In genomic region chr13:107904851-107905250, GRCm38 (mm10) we compare ENCODE assay signal across 22 mouse cellular contexts.
A peak's percentile ranks its signal among the peaks of the same experiment; 100 is the strongest.
DNase-seq lines count a peak whose midpoint lies in the region; TF ChIP-seq lines count a peak whose summit lies in the region.
"Had no signal": no experiment of that assay in that cellular context is flagged by ENCODE, and none has a peak within 500 bp of the region (broad histone marks: within the 10 kb centered on the region; RNA-seq: fewer than 3 reads in every experiment).

No protein-coding gene starts in this region.

- TF ChIP-seq CTCF in bone marrow macrophage, adult 2 months (IDR thresholded peaks at IDR 0.05; ENCODE audit: low read depth, low read length): no peak
- no peak for TF ChIP-seq CTCF in layer of hippocampus, adult 2 months (conservative IDR thresholded peaks at IDR 0.05)

- H3K79me2 ChIP-seq in macrophage (ENCODE audit: inconsistent target): no peaks in the 10 kb centered on the region

- peaks cover 79% of the 10 kb centered on the region for H3K27me3 ChIP-seq in heart, embryonic 10.5 days (ENCODE audit: insufficient read depth, poor library complexity, severe bottlenecking)
- H3K27me3 ChIP-seq: CH12.LX, Patski had no signal

- H3K27ac ChIP-seq in heart, embryonic 10.5 days: no peak overlapping the region
- H3K27ac ChIP-seq in bone marrow macrophage, adult 2 months (ENCODE audit: insufficient read depth, low read depth, low read length): peak overlapping the region; percentile 100
- peak overlapping the region; percentile 96 for H3K27ac ChIP-seq in macrophage
- no peak overlapping the region for H3K27ac ChIP-seq in layer of hippocampus, adult 2 months

- H3K4me1 ChIP-seq in heart, embryonic 10.5 days: peaks cover 22% of the 10 kb centered on the region
- peaks cover 40% of the 10 kb centered on the region for H3K4me1 ChIP-seq in bone marrow macrophage, adult 2 months (ENCODE audit: control insufficient read depth, insufficient read depth, low read length)

- H3K4me3 ChIP-seq in heart, embryonic 10.5 days: no peak overlapping the region
- no peak overlapping the region for H3K4me3 ChIP-seq in bone marrow macrophage, adult 2 months (ENCODE audit: insufficient read depth, low read length)
- H3K4me3 ChIP-seq in macrophage (ENCODE audit: inconsistent target): no peak overlapping the region
- H3K4me3 ChIP-seq in layer of hippocampus, adult 2 months: no peak overlapping the region

- no peaks in the 10 kb centered on the region for H3K9me3 ChIP-seq in heart, embryonic 10.5 days

- WGBS in heart, embryonic 10.5 days: 81% methylated on average over 4 of the region's 4 CpGs
- WGBS in macrophage (ENCODE audit: missing documents): 88% methylated on average over 4 of the region's 4 CpGs

- H3K36me3 ChIP-seq in heart, embryonic 10.5 days: no peaks in the 10 kb centered on the region
- no peaks in the 10 kb centered on the region for H3K36me3 ChIP-seq in macrophage (ENCODE audit: inconsistent target)
- H3K36me3 ChIP-seq: G1E had no signal

- peak; percentile 51 for DNase-seq in heart, adult 11 months
- no peak for DNase-seq in heart, embryonic 10.5 days (ENCODE audit: low spot score)
- DNase-seq in R1 (ENCODE audit: low read depth, low spot score): peak; percentile 55
- no peak for DNase-seq in gastrocnemius, adult 8-10 months (ENCODE audit: low spot score in 2 of 2)
- no peak for DNase-seq in layer of hippocampus, adult 2 months (ENCODE audit: low spot score in 2 of 2)
- no peak for DNase-seq in lung, postnatal 4 days
- DNase-seq: adrenal gland, adult 2 months; adrenal gland, adult 8-10 months; adrenal gland, postnatal 10 days; adrenal gland, postnatal 14 days; adrenal gland, postnatal 25 days; adrenal gland, postnatal 36 days; B cell, adult 2 months; cerebellum, adult 11 months; cerebellum, adult 11-12 months; cerebellum, adult 18-20 months; cerebellum, adult 2 months had no signal

- TF ChIP-seq POLR2A in bone marrow macrophage, adult 2 months (IDR thresholded peaks at IDR 0.05; ENCODE audit: borderline replicate concordance, low read depth, low read length): no peak

Comparison
In these comparisons a context has a peak if more than half of its experiments do, and no peak if none do; other contexts are left out.
1. DNase-seq: peak in heart, adult 11 months (single experiment) and R1 (single experiment); none in heart, embryonic 10.5 days (single experiment), gastrocnemius, adult 8-10 months (0 of 2), layer of hippocampus, adult 2 months (0 of 2) and lung, postnatal 4 days (0 of 2).
2. H3K27ac ChIP-seq: peak in bone marrow macrophage, adult 2 months (single experiment) and macrophage (single experiment); none in heart, embryonic 10.5 days (single experiment) and layer of hippocampus, adult 2 months (single experiment).